Mouse (Mus musculus) liver, embryonic 11.5 days (tissue): ENCODE measurements around the gene Auts2. TPM values are rescaled to one million over a fixed set of nuclear protein-coding genes. Genes with fewer than 3 reads are reported as not detected.

ENCODE experiments used
- ATAC-seq: fragments of 200-750 bp; cut with Nextera tagmentation; replicated peaks from 2 replicates; pipeline ENCODE4 v1.8.0; 2017; ENCODE audit warnings: moderate number of reproducible peaks, mild to moderate bottlenecking, moderate TSS enrichment, moderate library complexity; ENCODE audit not compliant: low FRiP score
- DNase-seq: peaks from one replicate; pipeline ENCODE4 v3.0.0-alpha.2; 2017; ENCODE audit warnings: low spot score
- H3K27ac ChIP-seq: fragments of 300-500 bp; sonication (generic); 2 replicates; pipeline ENCODE4 v1.5.1; 2014; ENCODE audit warnings: mild to moderate bottlenecking, low read depth, low read length, control low read depth
- H3K27me3 ChIP-seq: fragments of 300-500 bp; sonication (generic); replicated peaks from 2 replicates; pipeline ENCODE4 v1.6.1; 2014; ENCODE audit warnings: low read length, mixed read lengths; ENCODE audit not compliant: control insufficient read depth, insufficient read depth
- H3K36me3 ChIP-seq: fragments of 300-500 bp; sonication (generic); 2 replicates; pipeline ENCODE4 v1.6.1; 2014; ENCODE audit warnings: mild to moderate bottlenecking, low read length, moderate library complexity, mixed read lengths; ENCODE audit not compliant: control insufficient read depth, insufficient read depth
- H3K4me1 ChIP-seq: fragments of 300-500 bp; sonication (generic); replicated peaks from 2 replicates; pipeline ENCODE4 v1.6.1; 2014; ENCODE audit warnings: low read length, mixed read lengths; ENCODE audit not compliant: control insufficient read depth, insufficient read depth
- H3K4me2 ChIP-seq: fragments of 300-500 bp; sonication (generic); 2 replicates; pipeline ENCODE4 v1.6.1; 2014; ENCODE audit warnings: mild to moderate bottlenecking, control low read depth, moderate library complexity
- H3K4me3 ChIP-seq: fragments of 300-500 bp; sonication (generic); 2 replicates; pipeline ENCODE4 v1.5.1; 2014; ENCODE audit warnings: low read depth, low read length, control low read depth
- H3K9ac ChIP-seq: fragments of 300-500 bp; sonication (generic); 2 replicates; pipeline ENCODE4 v1.6.1; 2014; ENCODE audit warnings: low read depth, low read length, control low read depth
- H3K9me3 ChIP-seq: fragments of 300-500 bp; sonication (generic); 2 replicates; pipeline ENCODE4 v1.6.1; 2016; ENCODE audit warnings: low read length, inconsistent platforms, mixed read lengths; ENCODE audit not compliant: control insufficient read depth
- WGBS: fragments of 180-500 bp; shearing (Covaris S2); extraction: QIAGEN DNeasy Blood & Tissue Kit; methylation state at CpG from one replicate; pipeline ENCODE4 v1.1.7; 2014; 5-methylcytosine and 5-hydroxymethylcytosine counted together
- polyA plus RNA-seq: library from polyadenylated mRNA; unstranded; fragments of >200 nt; fragmentation: Nextera tagmentation; extraction: Ambion mirVana; gene quantifications from 2 replicates; pipeline ENCODE4 v1.2.1, GENCODE M21; 2014

The Auts2 gene
- polyA plus RNA-seq, 1 experiment from 2014 or later, result 13.8 TPM

GRCm38 (mm10) chr5:132140816-132141215 is 402.3 kb downstream of the Auts2 start:
- Histone ChIP-seq H3K9me3 (no peaks in the 10 kb centered on the region), H3K4me3 (no peak overlapping the region), H3K4me1 (no peaks in the 10 kb centered on the region), H3K9ac (no peak overlapping the region), H3K27ac (no peak overlapping the region), H3K4me2 (no peak overlapping the region), H3K36me3 (no peaks in the 10 kb centered on the region), H3K27me3 (no peaks in the 10 kb centered on the region)
- ATAC-seq (no peak), DNase-seq (no peak)
- 76% methylated on average over 4 of the region's 4 CpGs for WGBS

GRCm38 (mm10) chr5:132135941-132136663 is 407.0 kb downstream of the Auts2 start:
- no peak overlapping the region for H3K9ac ChIP-seq
- H3K4me1 ChIP-seq, result no peaks in the 10 kb centered on the region
- 55% methylated on average over 7 of the region's 7 CpGs for WGBS
- no peak overlapping the region for H3K4me3 ChIP-seq
- no peaks in the 10 kb centered on the region for H3K27me3 ChIP-seq
- DNase-seq (no peak), ATAC-seq (0 out of 2 replicates have a peak, but pooled peaks have one; percentile 26)
- H3K4me2 ChIP-seq, result no peak overlapping the region
- H3K36me3 ChIP-seq, result no peaks in the 10 kb centered on the region
- H3K9me3 ChIP-seq, result no peaks in the 10 kb centered on the region
- H3K27ac ChIP-seq, result no peak overlapping the region

GRCm38 (mm10) chr5:132131948-132132347 is 411.2 kb downstream of the Auts2 start:
- no peaks in the 10 kb centered on the region for H3K27me3 ChIP-seq
- no peak overlapping the region for H3K4me2 ChIP-seq
- DNase-seq (no peak), ATAC-seq (no peak)
- no peak overlapping the region for H3K9ac ChIP-seq
- H3K4me3 ChIP-seq, result no peak overlapping the region
- no peaks in the 10 kb centered on the region for H3K9me3 ChIP-seq
- no peak overlapping the region for H3K27ac ChIP-seq
- WGBS, result 68% methylated on average over 3 of the region's 3 CpGs
- H3K36me3 ChIP-seq, result no peaks in the 10 kb centered on the region
- no peaks in the 10 kb centered on the region for H3K4me1 ChIP-seq

- H3K9ac ChIP-seq, result no peak overlapping the region
These were observed 412.6 kb downstream of the Auts2 start for GRCm38 (mm10) chr5:132130577-132130976.

GRCm38 (mm10) chr5:132126626-132127025 is 416.5 kb downstream of the Auts2 start:
- H3K4me1 ChIP-seq, result no peaks in the 10 kb centered on the region
- H3K27ac ChIP-seq, result no peak overlapping the region
- H3K27me3 ChIP-seq, result no peaks in the 10 kb centered on the region
- no peak overlapping the region for H3K4me2 ChIP-seq
- H3K36me3 ChIP-seq, result no peaks in the 10 kb centered on the region
- no peak overlapping the region for H3K9ac ChIP-seq
- no peaks in the 10 kb centered on the region for H3K9me3 ChIP-seq
- 89% methylated on average over 12 of the region's 12 CpGs for WGBS
- H3K4me3 ChIP-seq, result no peak overlapping the region
- ATAC-seq (no peak), DNase-seq (no peak)

More at GRCm38 (mm10) chr5:132130577-132130976, 412.6 kb downstream of the Auts2 start:
- H3K27me3 ChIP-seq, result no peaks in the 10 kb centered on the region
- H3K9me3 ChIP-seq, result no peaks in the 10 kb centered on the region
- no peak overlapping the region for H3K27ac ChIP-seq
- 44% methylated on average over 4 of the region's 4 CpGs for WGBS
- H3K36me3 ChIP-seq, result no peaks in the 10 kb centered on the region
- no peak for ATAC-seq
- H3K4me3 ChIP-seq, result no peak overlapping the region
- no peaks in the 10 kb centered on the region for H3K4me1 ChIP-seq
- no peak for DNase-seq
- no peak overlapping the region for H3K4me2 ChIP-seq

GRCm38 (mm10) chr5:132115631-132116030 is 427.5 kb downstream of the Auts2 start:
- H3K36me3 ChIP-seq, result no peaks in the 10 kb centered on the region
- DNase-seq (no peak), ATAC-seq (no peak)
- WGBS, result 70% methylated on average over 3 of the region's 3 CpGs
- no peak overlapping the region for H3K9ac ChIP-seq
- no peaks in the 10 kb centered on the region for H3K4me1 ChIP-seq
- no peaks in the 10 kb centered on the region for H3K9me3 ChIP-seq
- H3K27me3 ChIP-seq, result no peaks in the 10 kb centered on the region
- no peak overlapping the region for H3K4me2 ChIP-seq
- no peak overlapping the region for H3K27ac ChIP-seq
- H3K4me3 ChIP-seq, result no peak overlapping the region

GRCm38 (mm10) chr5:132114561-132115301 is 428.4 kb downstream of the Auts2 start:
- no peaks in the 10 kb centered on the region for H3K36me3 ChIP-seq
- no peaks in the 10 kb centered on the region for H3K4me1 ChIP-seq
- no peak for ATAC-seq
- H3K4me3 ChIP-seq, result no peak overlapping the region
- H3K4me2 ChIP-seq, result no peak overlapping the region
- no peak overlapping the region for H3K27ac ChIP-seq
- no peak for DNase-seq
- no peaks in the 10 kb centered on the region for H3K9me3 ChIP-seq
- H3K9ac ChIP-seq, result no peak overlapping the region
- 68% methylated on average over 8 of the region's 8 CpGs for WGBS
- no peaks in the 10 kb centered on the region for H3K27me3 ChIP-seq

- H3K4me3 ChIP-seq, result no peak overlapping the region
- no peak overlapping the region for H3K4me2 ChIP-seq
- no peak overlapping the region for H3K9ac ChIP-seq
- no peak overlapping the region for H3K27ac ChIP-seq
- no peaks in the 10 kb centered on the region for H3K9me3 ChIP-seq
- H3K4me1 ChIP-seq, result no peaks in the 10 kb centered on the region
- H3K27me3 ChIP-seq, result no peaks in the 10 kb centered on the region
- WGBS, result 82% methylated on average over 7 of the region's 7 CpGs
- DNase-seq (no peak), ATAC-seq (no peak)
- no peaks in the 10 kb centered on the region for H3K36me3 ChIP-seq
These were observed 429.7 kb downstream of the Auts2 start for GRCm38 (mm10) chr5:132113480-132113879.

- Histone ChIP-seq H3K4me3 (no peak overlapping the region), H3K4me1 (0 out of 2 replicates have a peak, but pooled peaks cover 2% of the 10 kb centered on the region), H3K27ac (no peak overlapping the region), H3K36me3 (no peaks in the 10 kb centered on the region), H3K4me2 (no peak overlapping the region), H3K9ac (no peak overlapping the region), H3K27me3 (no peaks in the 10 kb centered on the region), H3K9me3 (no peaks in the 10 kb centered on the region)
- ATAC-seq (no peak), DNase-seq (no peak)
- 88% methylated on average over 7 of the region's 7 CpGs for WGBS
These were observed 430.5 kb downstream of the Auts2 start for GRCm38 (mm10) chr5:132112666-132113065.
